Mouse (Mus musculus): ENCODE measurements around the gene L3mbtl2. TPM values are rescaled to one million over a fixed set of nuclear protein-coding genes. Genes with fewer than 3 reads are reported as not detected.

The L3mbtl2 gene
- total and polyA plus RNA-seq, 3 experiments, result 7.8 to 12.6 (median 11.1) TPM

DNA sequence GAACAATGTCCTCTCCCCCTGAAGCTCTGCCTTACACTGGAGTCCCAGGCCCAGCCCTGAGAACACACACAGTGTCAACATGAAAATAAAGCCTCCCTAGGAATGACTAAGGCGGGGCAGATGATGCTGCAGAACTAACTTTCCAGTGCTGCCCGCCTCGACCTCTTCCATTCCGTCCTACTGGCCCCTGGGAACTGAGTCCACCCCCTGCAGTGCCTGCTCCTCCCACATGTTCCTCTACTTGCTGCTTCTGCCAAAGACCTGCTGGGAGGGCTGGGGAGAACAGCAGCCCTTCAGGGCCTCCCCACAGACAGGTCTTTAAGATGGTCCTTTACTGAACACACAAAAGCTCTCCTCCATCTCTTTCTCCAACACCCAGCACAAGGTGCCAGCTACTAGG lies 47.1 kb downstream of the L3mbtl2 start:
- no peaks in the 10 kb centered on the region for H3K27me3 ChIP-seq (ENCODE audit: control insufficient read depth, insufficient read depth, low read length)
- no peak overlapping the region for H3K9ac ChIP-seq (ENCODE audit: low read depth, low read length)
- no peak overlapping the region for H3K27ac ChIP-seq
- no peak for TF ChIP-seq POLR2A (IDR thresholded peaks at IDR 0.05; ENCODE audit: insufficient read depth, low read depth, low read length)
- no peak for TF ChIP-seq CTCF (IDR thresholded peaks at IDR 0.05)
- no peak for TF ChIP-seq EP300 (IDR thresholded peaks at IDR 0.05; ENCODE audit: insufficient read depth, low read depth, low read length)
- H3K4me1 ChIP-seq (ENCODE audit: control insufficient read depth, insufficient read depth, low read length), result no peaks in the 10 kb centered on the region
- no peaks in the 10 kb centered on the region for H3K79me2 ChIP-seq (replicated peaks; ENCODE audit: control insufficient read depth, insufficient read depth, low read length)
- no peaks in the 10 kb centered on the region for H3K36me3 ChIP-seq (ENCODE audit: control insufficient read depth, insufficient read depth, low read length)
- H3K4me3 ChIP-seq, result no peak overlapping the region
- DNase-seq, result no peak
- 75% methylated on average over 4 of the region's 4 CpGs for WGBS
- intact Hi-C loops (cut with DNase I), result no loop called here

DNA sequence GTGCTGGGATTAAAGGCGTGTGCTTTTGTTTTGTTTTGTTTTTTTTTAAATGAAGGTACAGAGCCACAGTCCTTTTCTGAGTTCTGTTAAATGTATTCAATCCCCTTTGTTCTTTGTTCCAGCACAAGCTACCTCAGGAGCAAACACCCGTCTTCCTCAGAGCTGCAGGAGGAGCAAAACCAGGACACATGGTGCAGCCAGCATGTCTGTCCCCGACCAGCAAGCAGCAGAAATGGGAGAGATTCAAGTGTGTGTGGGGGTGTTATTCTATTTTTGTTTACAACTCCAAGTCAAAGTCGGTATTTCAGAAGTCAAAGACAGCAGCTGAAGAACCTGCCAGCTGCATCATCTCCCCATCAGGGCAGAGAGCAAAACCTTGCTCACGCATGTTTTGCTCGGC lies 50.1 kb downstream of the L3mbtl2 start:
- no peaks in the 10 kb centered on the region for H3K79me2 ChIP-seq (replicated peaks; ENCODE audit: control insufficient read depth, insufficient read depth, low read length)
- 80% methylated on average over 6 of the region's 6 CpGs for WGBS
- H3K4me1 ChIP-seq (ENCODE audit: control insufficient read depth, insufficient read depth, low read length), result no peaks in the 10 kb centered on the region
- no peak for TF ChIP-seq EP300 (IDR thresholded peaks at IDR 0.05; ENCODE audit: insufficient read depth, low read depth, low read length)
- no peak for TF ChIP-seq POLR2A (IDR thresholded peaks at IDR 0.05; ENCODE audit: insufficient read depth, low read depth, low read length)
- no peak for TF ChIP-seq CTCF (IDR thresholded peaks at IDR 0.05)
- DNase-seq, result no peak
- H3K27ac ChIP-seq, result no peak overlapping the region
- no peak overlapping the region for H3K9ac ChIP-seq (ENCODE audit: low read depth, low read length)
- no peaks in the 10 kb centered on the region for H3K36me3 ChIP-seq (ENCODE audit: control insufficient read depth, insufficient read depth, low read length)
- no peak overlapping the region for H3K4me3 ChIP-seq
- no peaks in the 10 kb centered on the region for H3K27me3 ChIP-seq (ENCODE audit: control insufficient read depth, insufficient read depth, low read length)
- intact Hi-C loops (cut with DNase I), result no loop called here

DNA sequence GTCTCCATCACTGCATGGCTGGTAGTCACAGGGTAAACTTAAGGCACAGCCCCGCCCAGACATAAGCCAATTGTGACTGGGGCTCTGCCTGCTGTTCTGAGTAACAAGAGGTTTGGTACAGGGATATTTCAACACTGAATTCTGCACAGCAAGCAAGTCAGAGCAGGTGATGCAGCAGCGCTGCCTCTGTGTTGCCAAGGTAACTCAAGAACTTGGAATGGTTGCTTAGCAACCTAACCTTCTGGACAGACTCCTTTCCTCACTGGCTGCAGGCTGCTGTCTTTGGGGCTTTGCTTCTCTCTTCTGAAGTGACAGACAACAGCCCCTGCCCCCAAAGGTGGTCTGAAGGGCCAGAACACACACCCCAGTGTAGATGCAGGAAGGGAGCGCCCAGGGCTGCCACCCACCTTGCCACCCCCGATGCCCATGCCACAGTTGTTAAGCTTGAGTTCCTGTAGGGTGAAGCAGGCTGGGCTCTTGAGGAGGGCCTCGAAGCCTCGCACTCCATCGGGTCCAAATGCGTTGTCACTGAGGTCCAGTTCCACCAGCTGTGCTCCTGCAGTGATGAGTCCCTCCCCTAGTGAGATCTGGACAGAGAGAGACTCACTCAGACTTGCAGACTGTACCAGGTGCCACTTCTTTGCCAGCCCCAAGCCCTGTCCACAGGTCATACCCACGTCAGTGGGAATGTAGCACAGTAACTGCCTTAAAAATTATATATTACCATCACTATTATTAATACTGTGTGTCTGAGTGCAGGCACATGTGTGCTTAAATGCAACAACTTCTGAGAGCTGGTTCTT lies 54.8 kb downstream of the L3mbtl2 start:
- H3K4me3 ChIP-seq, result no peak overlapping the region
- H3K36me3 ChIP-seq (ENCODE audit: control insufficient read depth, insufficient read depth, low read length), result no peaks in the 10 kb centered on the region
- H3K79me2 ChIP-seq (replicated peaks; ENCODE audit: control insufficient read depth, insufficient read depth, low read length), result no peaks in the 10 kb centered on the region
- peak in 1 of 2 experiments; percentile 16 for DNase-seq
- TF ChIP-seq CTCF (IDR thresholded peaks at IDR 0.05), result no peak
- TF ChIP-seq EP300 (IDR thresholded peaks at IDR 0.05; ENCODE audit: insufficient read depth, low read depth, low read length), result no peak
- TF ChIP-seq POLR2A (IDR thresholded peaks at IDR 0.05; ENCODE audit: insufficient read depth, low read depth, low read length), result no peak
- WGBS, result 92% methylated on average over 9 of the region's 9 CpGs
- no peak overlapping the region for H3K9ac ChIP-seq (ENCODE audit: low read depth, low read length)
- no peaks in the 10 kb centered on the region for H3K4me1 ChIP-seq (ENCODE audit: control insufficient read depth, insufficient read depth, low read length)
- intact Hi-C loops (cut with DNase I), result no loop called here
- H3K27me3 ChIP-seq (ENCODE audit: control insufficient read depth, insufficient read depth, low read length), result no peaks in the 10 kb centered on the region
- H3K27ac ChIP-seq, result no peak overlapping the region

DNA sequence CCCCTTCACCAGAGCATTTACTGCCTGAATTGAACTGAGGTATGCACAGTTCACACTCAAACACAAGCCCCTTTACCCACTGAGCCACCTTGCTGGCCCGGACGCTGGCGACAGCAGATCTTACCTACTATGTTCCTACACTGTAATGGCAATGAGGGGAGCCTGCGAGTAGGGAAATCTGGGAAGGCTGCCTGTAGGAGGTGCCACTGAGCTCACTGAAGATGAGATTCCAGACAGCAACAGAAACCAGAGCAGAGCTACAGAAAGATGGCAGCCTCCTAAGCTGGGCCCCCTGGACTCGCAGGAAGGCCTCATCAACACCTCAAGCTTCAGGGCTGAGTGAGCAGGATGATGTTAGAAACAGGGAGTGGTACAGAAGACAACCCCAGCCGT lies 55.4 kb downstream of the L3mbtl2 start:
- intact Hi-C loops (cut with DNase I), result no loop called here
- WGBS, result 94% methylated on average over 6 of the region's 6 CpGs
- Histone ChIP-seq H3K27ac (no peak overlapping the region), H3K79me2 (replicated peaks; ENCODE audit: control insufficient read depth, insufficient read depth, low read length) (no peaks in the 10 kb centered on the region), H3K27me3 (ENCODE audit: control insufficient read depth, insufficient read depth, low read length) (no peaks in the 10 kb centered on the region), H3K4me1 (ENCODE audit: control insufficient read depth, insufficient read depth, low read length) (no peaks in the 10 kb centered on the region), H3K9ac (ENCODE audit: low read depth, low read length) (no peak overlapping the region), H3K36me3 (ENCODE audit: control insufficient read depth, insufficient read depth, low read length) (no peaks in the 10 kb centered on the region), H3K4me3 (no peak overlapping the region)
- no peak for TF ChIP-seq POLR2A (IDR thresholded peaks at IDR 0.05; ENCODE audit: insufficient read depth, low read depth, low read length)
- no peak for DNase-seq

DNA sequence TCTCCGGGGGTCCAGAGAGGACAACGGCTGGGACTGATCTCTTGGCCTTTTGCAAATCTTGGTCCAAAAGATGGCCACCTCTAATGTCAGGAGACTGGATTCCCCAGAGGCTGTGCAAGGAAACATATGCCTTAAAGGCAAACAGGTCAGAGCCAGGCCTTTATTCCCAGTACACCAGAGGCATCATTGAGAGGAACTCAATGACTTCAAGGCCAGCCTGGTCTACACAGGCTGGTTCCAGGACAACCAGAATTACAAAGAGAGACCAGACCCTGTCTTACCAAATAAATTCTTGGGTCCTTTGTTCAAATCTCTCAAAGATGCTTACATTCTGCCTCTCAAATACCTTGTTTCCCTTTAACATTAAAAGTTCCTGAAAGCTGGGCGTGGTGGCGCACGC lies 58.7 kb downstream of the L3mbtl2 start:
- no peaks in the 10 kb centered on the region for H3K4me1 ChIP-seq (ENCODE audit: control insufficient read depth, insufficient read depth, low read length)
- TF ChIP-seq EP300 (IDR thresholded peaks at IDR 0.05; ENCODE audit: insufficient read depth, low read depth, low read length) (no peak), POLR2A (IDR thresholded peaks at IDR 0.05; ENCODE audit: insufficient read depth, low read depth, low read length) (no peak), CTCF (IDR thresholded peaks at IDR 0.05) (no peak)

DNA sequence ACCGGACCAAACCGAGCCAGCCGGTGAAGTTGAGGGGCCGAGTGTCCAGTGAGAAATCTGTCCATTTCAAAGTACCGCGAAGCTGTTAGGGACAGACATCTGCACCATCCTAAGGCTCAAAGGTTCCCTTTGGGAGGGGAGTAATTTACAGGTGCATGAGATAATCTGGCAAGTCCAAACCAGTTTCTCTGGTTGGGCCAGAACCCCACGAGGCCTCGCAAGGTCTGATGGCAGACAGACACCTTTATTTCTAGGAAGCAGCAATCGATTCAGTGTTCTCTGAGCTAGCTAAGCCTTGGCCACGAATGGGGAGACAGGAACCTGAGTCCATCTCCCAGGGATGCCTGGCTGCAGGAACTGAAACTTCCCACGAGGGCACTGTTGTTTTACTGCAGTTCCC lies 60.0 kb downstream of the L3mbtl2 start:
- Histone ChIP-seq H3K4me1 (ENCODE audit: control insufficient read depth, insufficient read depth, low read length) (no peaks in the 10 kb centered on the region), H3K4me3 (no peak overlapping the region), H3K36me3 (ENCODE audit: control insufficient read depth, insufficient read depth, low read length) (no peaks in the 10 kb centered on the region; the same call in 1 of the 2 replicates), H3K79me2 (replicated peaks; ENCODE audit: control insufficient read depth, insufficient read depth, low read length) (peaks cover 4% of the 10 kb centered on the region; the same call in 1 of the 2 replicates), H3K9ac (ENCODE audit: low read depth, low read length) (no peak overlapping the region), H3K27me3 (ENCODE audit: control insufficient read depth, insufficient read depth, low read length) (no peaks in the 10 kb centered on the region), H3K27ac (no peak overlapping the region)
- no peak for DNase-seq
- intact Hi-C loops (cut with DNase I), result no loop called here
- 90% methylated on average over 11 of the region's 11 CpGs for WGBS
- TF ChIP-seq CTCF (IDR thresholded peaks at IDR 0.05), result no peak
- TF ChIP-seq POLR2A (IDR thresholded peaks at IDR 0.05; ENCODE audit: insufficient read depth, low read depth, low read length), result no peak
- TF ChIP-seq EP300 (IDR thresholded peaks at IDR 0.05; ENCODE audit: insufficient read depth, low read depth, low read length), result no peak

More for the DNA sequence above, 58.7 kb downstream of the L3mbtl2 start:
- no peak overlapping the region for H3K27ac ChIP-seq
- no peak overlapping the region for H3K9ac ChIP-seq (ENCODE audit: low read depth, low read length)
- H3K36me3 ChIP-seq (ENCODE audit: control insufficient read depth, insufficient read depth, low read length), result no peaks in the 10 kb centered on the region
- WGBS, result 93% methylated on average over 5 of the region's 5 CpGs
- H3K4me3 ChIP-seq, result no peak overlapping the region
- H3K79me2 ChIP-seq (replicated peaks; ENCODE audit: control insufficient read depth, insufficient read depth, low read length), result peaks cover 2% of the 10 kb centered on the region; the same call in 1 of the 2 replicates
- no peak for DNase-seq
- intact Hi-C loops (cut with DNase I), result no loop called here
- no peaks in the 10 kb centered on the region for H3K27me3 ChIP-seq (ENCODE audit: control insufficient read depth, insufficient read depth, low read length)
